ENCODE assay signal across 8 mouse cellular contexts in genomic region chr8:84269950-84270773, GRCm38 (mm10). TPM values are rescaled to one million over a fixed set of nuclear protein-coding genes. Genes with fewer than 3 reads are reported as not detected.
DNase-seq lines count a peak whose midpoint lies in the region; ATAC-seq lines count a peak whose summit lies in the region.

Gene Ccdc130 (minus strand): TSS chr8:84270380.

- ATAC-seq in hindbrain, embryonic 12.5 days (ENCODE audit: low FRiP score), result peak; percentile 99

- H3K9me3 ChIP-seq in hindbrain, embryonic 12.5 days (replicated peaks), result no peaks in the 10 kb centered on the region

- peak within 1 kb of the TSS; percentile 82 for H3K4me2 ChIP-seq in hindbrain, embryonic 12.5 days (replicated peaks)

- peak within 1 kb of the TSS; percentile 81 for H3K4me3 ChIP-seq in hindbrain, embryonic 12.5 days

- peaks cover 19% of the 10 kb centered on the region for H3K36me3 ChIP-seq in hindbrain, embryonic 12.5 days

- peak within 1 kb of the TSS; percentile 72 for H3K27ac ChIP-seq in hindbrain, embryonic 12.5 days

- WGBS in hindbrain, embryonic 12.5 days, result under 1% methylated on average over 44 of the region's 44 CpGs

- peaks cover 9% of the 10 kb centered on the region for H3K4me1 ChIP-seq in hindbrain, embryonic 12.5 days

- no peaks in the 10 kb centered on the region for H3K27me3 ChIP-seq in hindbrain, embryonic 12.5 days

- peak within 1 kb of the TSS; percentile 78 for H3K9ac ChIP-seq in hindbrain, embryonic 12.5 days

- peak; percentile 100 for DNase-seq in NIH3T3 (ENCODE audit: low read depth)
- DNase-seq in cerebellum, postnatal 10 days, result peak; percentile 100
- DNase-seq in frontal cortex, postnatal 10 days (ENCODE audit: low spot score in 2 of 2), result peak; percentile 100
- DNase-seq in layer of hippocampus, postnatal 14 days (ENCODE audit: low spot score in 2 of 2), result peak; percentile 99 to 100
- DNase-seq in lung, postnatal 14 days, result peak; percentile 100
- DNase-seq in retina, adult 2 months (ENCODE audit: low read depth, low spot score), result peak; percentile 99
- peak; percentile 99 to 100 for DNase-seq in thymus, postnatal 36 days

RNA-seq across cellular contexts. Expression of gene Ccdc130, which starts in this region (rescaled TPM):
- 18.4 and 22.0 TPM in 2 replicates for polyA plus RNA-seq in hindbrain, embryonic 12.5 days (2016; fragmentation: Nextera tagmentation; extraction: Ambion mirVana)
- 10 to 100 TPM; 20.4 to 21.4 TPM for total RNA-seq in layer of hippocampus, postnatal 14 days (2021)

Comparison
In these comparisons a context has a peak if more than half of its experiments do, and no peak if none do; other contexts are left out.
1. Peak in every context shown above with its lines: DNase-seq, ATAC-seq, H3K4me3 ChIP-seq and H3K27ac ChIP-seq.